Mouse (Mus musculus): ENCODE measurements around the gene Cela1.

Gene Cela1

GRCm38 (mm10) chr15:100670833-100671232 lies 16.9 kb downstream of the Cela1 start:
- DNase-seq (ENCODE audit: low spot score), result no peak

DNA sequence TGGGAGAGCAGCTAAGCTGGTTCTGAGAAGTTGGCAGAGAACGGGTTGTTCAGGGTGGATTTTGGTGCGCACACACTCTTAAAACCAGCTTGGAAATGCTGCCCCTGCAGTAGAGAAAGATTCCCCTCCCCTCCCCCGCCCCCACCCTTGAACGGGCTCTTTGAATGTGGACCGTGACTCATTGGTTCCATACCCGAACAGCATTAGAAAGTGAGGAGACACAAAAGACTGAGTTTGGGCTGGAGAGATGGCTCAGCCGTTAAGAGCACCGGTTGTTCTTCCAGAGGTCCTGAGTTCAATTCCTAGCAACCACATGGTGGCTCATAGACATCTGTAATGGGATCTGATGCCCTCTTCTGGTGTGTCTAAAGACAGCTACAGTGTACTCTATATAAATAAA lies 17.7 kb downstream of the Cela1 start:
- no peak for DNase-seq (ENCODE audit: low spot score)

GRCm38 (mm10) chr15:100669337-100669736 lies 18.4 kb downstream of the Cela1 start, which contains the start of gene Bin2:
Bin2 (minus strand) TSS chr15:100669553.
- no peak for DNase-seq (ENCODE audit: low spot score)

DNA sequence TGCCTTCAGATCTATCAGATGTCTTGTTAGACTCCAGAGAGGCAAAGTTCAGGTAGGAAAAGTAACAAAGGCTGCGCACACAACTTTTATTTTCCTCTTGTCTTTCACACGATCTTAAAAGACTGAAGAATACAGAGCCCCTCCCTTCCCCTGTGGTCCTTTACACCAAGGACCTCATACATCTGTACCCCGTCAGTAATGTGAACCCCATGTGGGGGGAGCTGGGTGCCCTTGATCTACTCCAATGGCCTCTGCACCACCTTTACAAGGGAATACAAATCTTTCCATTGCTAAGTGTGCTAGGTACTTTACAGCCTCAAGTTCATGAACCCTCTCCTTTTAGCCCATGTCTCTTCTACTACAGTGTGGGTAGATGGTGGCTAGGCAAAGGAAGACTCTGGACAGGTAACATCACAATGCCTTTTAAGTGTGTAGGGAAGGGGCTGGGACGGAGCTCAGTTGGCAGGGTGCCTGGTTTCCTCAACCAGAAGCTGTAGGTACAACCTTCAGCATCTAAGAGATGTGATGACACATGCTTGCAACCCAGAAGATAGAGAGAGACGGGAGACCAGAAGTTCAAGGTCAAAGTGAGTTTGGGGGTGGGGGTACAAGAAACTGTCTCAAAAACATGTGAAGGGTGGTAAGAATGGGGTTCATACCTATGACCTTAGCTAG lies 19.7 kb downstream of the Cela1 start:
- no peak for DNase-seq (ENCODE audit: low spot score)

DNA sequence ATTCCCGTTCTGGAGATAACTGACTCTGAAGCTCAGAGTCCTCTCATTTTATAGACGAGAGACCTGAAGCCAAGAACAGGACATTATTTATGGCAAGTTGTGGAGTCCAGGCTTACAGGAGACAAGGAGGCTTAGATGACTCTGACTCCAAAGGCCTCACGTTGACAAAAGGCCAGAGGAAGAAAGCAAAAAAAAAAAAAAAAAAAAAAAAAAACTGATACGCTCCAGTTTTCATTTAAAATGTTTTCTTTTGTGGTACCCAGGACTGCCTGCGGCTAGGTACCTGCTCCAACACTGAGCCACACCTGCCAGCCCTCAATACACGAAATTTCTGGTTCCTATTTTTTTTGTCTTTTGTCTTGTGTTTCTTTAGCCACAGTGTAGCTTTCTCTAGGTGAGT lies 20.3 kb downstream of the Cela1 start:
- DNase-seq (ENCODE audit: low spot score), result no peak

- DNase-seq (ENCODE audit: low spot score), result no peak
Observed at GRCm38 (mm10) chr15:100666851-100667250, 20.9 kb downstream of the Cela1 start.

- no peak for DNase-seq (ENCODE audit: low spot score)
Observed at GRCm38 (mm10) chr15:100666219-100666696, 21.5 kb downstream of the Cela1 start.

DNA sequence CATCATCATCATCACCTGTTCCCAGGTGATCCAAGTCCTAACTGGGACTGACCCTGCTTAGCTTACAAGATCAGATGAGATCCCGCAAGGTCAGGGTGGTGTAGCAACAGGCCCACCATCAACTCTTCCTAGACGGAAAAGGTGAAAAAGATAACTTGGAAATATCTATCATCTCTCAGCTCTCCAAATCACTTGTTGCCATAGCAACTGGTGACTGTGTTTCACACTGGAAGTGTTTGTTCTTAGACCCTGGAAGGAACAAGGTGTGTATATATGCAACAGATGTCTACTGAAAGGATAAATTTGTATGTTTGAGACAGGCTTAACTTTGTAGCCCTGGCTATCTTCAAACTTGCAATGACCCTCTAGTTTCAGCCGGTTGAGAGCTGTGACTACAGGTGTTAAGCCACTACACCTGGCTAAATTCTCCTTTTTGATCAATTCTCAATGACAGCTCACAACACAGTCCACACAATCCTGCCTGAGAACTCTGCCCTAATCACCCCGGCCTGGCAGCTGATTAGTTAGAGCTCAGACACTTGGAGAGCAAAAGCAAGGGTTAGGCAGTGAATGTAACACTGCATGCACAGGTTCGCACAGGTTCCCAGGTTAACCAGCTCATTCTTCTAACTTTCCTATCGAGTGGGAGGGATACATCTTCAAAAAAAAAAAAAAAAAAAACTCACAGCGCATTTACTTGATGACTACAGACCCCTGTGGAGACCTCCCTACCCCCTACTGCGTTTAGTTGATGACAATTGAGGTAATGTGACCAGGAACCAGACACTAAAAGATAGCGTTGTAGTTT lies 22.1 kb downstream of the Cela1 start:
- no peak for DNase-seq (ENCODE audit: low spot score)

GRCm38 (mm10) chr15:100664813-100665274 lies 22.9 kb downstream of the Cela1 start:
- DNase-seq (ENCODE audit: low spot score), result no peak

- no peak for DNase-seq (ENCODE audit: low spot score)
Observed at GRCm38 (mm10) chr15:100660805-100661204, 26.9 kb downstream of the Cela1 start.

DNA sequence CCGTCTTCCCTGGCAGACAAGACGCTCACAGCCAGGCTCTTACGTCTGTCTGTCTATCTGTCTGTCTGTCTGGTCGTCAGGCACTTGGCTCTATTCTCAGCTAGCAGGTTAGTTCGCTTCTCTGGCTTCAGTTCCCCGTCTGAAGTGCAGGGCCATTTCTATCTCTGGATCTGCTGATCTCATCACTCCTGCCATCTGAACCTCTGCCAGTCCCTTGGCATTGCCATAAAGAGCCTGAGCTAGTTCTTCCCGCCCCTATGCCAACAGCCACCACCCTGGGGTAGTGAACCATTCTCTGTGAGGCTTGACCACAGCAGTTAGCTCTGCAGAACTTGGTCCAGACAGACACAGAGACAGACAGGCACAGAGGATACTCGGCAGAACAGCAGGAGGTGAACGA lies 27.4 kb downstream of the Cela1 start:
- DNase-seq (ENCODE audit: low spot score), result no peak

DNA sequence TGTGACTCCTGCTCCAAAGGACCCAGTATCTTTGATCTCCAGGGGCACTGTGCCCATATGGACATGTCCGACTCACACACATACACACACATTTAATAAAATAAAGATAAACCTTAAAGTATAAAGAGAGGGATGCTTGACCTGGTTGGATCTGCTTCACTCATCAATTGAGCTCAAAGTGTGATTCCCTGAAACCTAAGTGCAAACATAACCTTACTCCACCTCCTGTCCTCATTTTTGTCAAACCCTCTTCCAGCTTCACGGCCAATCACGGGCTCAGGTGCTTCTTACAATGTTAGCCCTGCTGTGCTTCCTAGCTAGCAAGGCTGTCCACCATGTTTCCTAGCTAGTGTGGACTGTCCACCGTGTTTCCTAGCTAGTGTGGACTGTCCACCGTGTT lies 32.5 kb downstream of the Cela1 start:
- DNase-seq (ENCODE audit: low spot score), result no peak

GRCm38 (mm10) chr15:100654271-100654670 lies 33.5 kb downstream of the Cela1 start:
- no peak for DNase-seq (ENCODE audit: low spot score)

DNA sequence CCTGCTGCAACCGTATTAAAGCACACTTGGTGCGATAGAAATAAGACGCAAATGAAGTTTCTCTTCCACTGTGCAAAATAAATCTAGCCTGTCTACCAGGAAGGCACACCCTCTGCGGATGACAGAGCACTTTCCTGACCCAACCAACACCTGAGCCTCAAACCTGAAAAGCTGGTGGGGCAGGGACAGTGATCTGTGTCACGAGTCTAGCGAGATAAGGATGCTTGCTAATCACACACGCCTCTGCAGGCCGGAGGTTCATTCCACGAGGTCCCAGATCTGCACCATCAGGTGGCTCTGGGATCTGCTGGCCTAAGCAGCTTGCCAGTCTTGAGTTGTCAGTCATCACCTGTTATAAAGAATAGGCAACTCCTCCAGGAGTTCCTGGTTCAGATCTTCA lies 36.1 kb downstream of the Cela1 start:
- no peak for DNase-seq (ENCODE audit: low spot score)

DNA sequence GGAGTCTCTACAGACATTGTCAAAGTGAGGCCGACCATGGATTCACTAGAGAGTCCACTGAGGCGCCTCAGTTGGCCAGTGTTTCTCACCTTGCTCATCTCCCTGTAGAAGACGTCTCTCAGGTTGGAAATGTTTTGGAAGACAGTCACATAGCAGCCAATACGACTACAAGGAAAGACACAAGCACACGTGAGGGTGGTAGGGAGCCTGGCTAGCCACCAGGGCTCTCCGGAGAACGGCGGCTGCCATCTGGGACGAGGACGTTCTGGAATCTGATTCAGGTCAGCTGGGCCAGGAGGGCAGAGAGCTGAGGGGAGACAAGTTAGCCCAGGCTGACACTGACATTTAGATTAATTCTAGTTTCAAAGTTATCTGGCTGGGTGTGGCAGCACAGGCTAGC lies 37.6 kb downstream of the Cela1 start:
- no peak for DNase-seq (ENCODE audit: low spot score)

- DNase-seq (ENCODE audit: low spot score), result no peak
Observed at GRCm38 (mm10) chr15:100646161-100646560, 41.6 kb downstream of the Cela1 start.

DNA sequence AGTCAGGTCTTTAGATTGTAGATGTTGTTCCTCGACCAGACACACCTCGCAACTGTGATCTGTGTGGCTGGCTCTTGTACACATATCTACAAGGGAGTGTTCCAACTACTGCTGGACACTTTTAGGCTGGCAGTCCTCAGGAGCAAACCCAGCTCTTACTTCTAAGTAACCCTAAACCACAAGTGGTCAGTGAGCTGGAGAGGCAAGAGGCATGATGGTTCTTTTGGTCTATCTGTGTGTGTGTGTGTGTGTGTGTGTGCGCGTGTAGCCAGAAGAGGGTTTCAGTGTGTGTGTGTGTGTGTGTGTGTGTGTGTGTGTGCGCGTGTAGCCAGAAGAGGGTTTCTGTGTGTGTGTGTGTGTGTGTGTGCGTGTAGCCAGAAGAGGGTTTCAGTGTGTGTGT lies 45.3 kb downstream of the Cela1 start:
- no peak for DNase-seq (ENCODE audit: low spot score)

GRCm38 (mm10) chr15:100641226-100641810 lies 46.4 kb downstream of the Cela1 start:
- no peak for DNase-seq (ENCODE audit: low spot score)

DNA sequence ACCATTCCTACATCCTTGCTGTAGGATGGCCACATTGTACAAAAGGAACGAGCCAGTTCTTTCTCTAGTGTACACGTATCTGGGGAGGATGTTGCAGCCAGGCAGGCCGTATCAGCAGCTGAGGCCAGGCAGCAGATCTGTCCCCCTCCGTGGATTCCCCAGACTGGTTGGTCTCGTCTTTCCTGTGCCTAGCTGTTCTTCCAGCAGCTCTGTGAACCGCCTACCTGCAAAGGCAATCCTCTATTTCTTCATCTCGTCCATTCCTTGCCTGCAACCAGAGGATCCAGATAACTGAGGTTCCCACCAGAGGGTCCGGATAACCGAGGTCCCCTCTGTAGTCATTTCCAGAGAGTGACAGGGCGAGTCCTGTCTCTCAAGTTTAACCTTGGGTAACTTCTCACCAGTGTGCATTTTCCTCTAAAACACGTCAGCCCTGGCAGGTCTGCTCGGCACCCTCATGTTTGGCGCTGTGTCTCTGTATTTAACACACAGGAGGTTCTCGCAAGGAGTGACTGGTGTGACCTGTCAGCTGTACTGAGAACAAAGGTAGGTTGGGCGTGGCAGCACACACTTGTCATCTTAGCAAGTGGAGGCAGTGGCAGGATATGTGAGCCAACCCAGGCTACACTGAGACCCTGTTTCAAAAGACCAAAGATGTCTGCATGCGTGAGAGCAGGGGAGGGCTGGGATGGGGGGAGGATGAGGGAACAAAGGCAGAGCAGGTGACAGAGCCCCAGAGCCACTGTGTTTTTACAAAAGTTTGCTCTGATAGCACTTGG lies 47.6 kb downstream of the Cela1 start:
- DNase-seq (ENCODE audit: low spot score), result no peak

GRCm38 (mm10) chr15:100637661-100638060 lies 50.1 kb downstream of the Cela1 start:
- DNase-seq (ENCODE audit: low spot score), result no peak

- DNase-seq (ENCODE audit: low spot score), result peak; percentile 18
Observed at GRCm38 (mm10) chr15:100636700-100637501, 50.8 kb downstream of the Cela1 start, which contains the start of gene Smagp. Smagp (minus strand) TSS chr15:100636940.
